Mouse (Mus musculus) erythroblast, embryonic 14.5 days (primary cell): ENCODE results near the gene Cbll1.

ENCODE experiments used
- GATA1 ChIP-seq: IDR thresholded peaks from 2 replicates; pipeline ENCODE4 v1.6.1; 2012; ENCODE audit warnings: low read length, inconsistent platforms, mixed read lengths
- TAL1 ChIP-seq: IDR thresholded peaks from 3 replicates; pipeline ENCODE4 v1.6.1; 2012; ENCODE audit warnings: low read length, inconsistent platforms, mixed read lengths

DNA sequence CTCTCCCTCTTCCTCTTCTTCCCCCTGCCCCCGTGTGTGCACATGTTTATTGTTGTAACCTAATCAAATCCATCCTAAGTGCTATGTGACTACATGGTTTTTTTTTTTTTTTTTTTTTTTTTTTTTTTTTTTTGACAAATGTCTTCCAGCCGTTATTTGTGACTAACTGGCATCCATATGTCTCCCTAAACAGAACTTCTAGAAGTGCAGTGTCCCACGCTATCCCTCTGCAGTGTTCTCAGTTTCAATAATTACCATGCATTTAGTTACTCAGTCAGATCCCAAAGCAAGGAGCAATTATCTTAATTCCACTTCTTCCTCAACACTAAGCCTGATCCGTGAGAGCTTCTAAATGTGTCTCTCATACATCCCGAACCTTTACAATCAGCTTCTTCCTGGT, 11.8 kb upstream of the Cbll1 start:
- no peak for TF ChIP-seq TAL1
- no peak for TF ChIP-seq GATA1
